Mouse (Mus musculus): ENCODE data around the gene Ncoa4.

DNA sequence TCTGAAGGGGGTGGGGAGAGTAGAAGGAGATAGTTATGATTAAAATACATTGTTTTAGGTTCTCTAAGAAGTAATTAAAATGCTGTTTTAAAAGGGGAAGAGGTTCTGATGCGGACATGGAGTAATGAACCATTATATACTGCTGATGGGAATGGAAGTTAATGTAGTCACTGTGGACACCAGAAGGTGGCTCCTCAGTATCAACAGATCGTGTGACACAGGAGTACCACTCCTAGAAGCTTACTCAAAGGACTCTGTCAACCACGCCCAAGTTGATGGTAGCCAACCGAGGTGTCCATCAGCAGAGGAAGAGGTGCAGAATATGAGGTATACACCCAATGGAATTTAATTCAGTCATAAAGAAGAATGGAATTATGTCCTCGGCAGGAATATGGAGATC lies 31.3 kb upstream of the Ncoa4 start:
- no peak for TF ChIP-seq MAFK (IDR thresholded peaks at IDR 0.05; ENCODE audit: borderline replicate concordance, low read depth, low read length)
- no peak for TF ChIP-seq GATA1 (IDR thresholded peaks at IDR 0.05; ENCODE audit: low read depth, low read length)
- peak in 2 of 3 experiments; percentile 9 to 44; a peak in 3 of 6 replicates for TF ChIP-seq CTCF (IDR thresholded peaks at IDR 0.05 in 2 of 3, conservative IDR thresholded peaks at IDR 0.05 in 1 of 3; ENCODE audit: control insufficient read depth in 1 of 3, insufficient read depth in 1 of 3, low read depth in 2 of 3, low read length in 3 of 3, poor library complexity in 1 of 3, severe bottlenecking in 1 of 3)
- TF ChIP-seq USF1 (IDR thresholded peaks at IDR 0.05; ENCODE audit: low read depth, low read length), result no peak

Data from MEL (cell line).